Mouse (Mus musculus): ENCODE results near the gene Palld. TPM values are rescaled to one million over a fixed set of nuclear protein-coding genes. Genes with fewer than 3 reads are reported as not detected.
A peak's percentile ranks its signal among the peaks of the same experiment; 100 is the strongest.

Gene Palld
- total RNA-seq (2021), result 10 to 100 TPM; 66.8 to 71.5 TPM
- long read RNA-seq, experiment 1, full-length matches to known transcripts, result 13 of 77 reads
- long read RNA-seq, experiment 1, partial matches to known transcripts, result 25 of 77 reads
- long read RNA-seq, experiment 1, other reads (novel, unspliced or antisense), result 39 of 77 reads
- long read RNA-seq, experiment 2, full-length matches to known transcripts, result 6 of 62 reads
- long read RNA-seq, experiment 2, partial matches to known transcripts, result 22 of 62 reads
- long read RNA-seq, experiment 2, other reads (novel, unspliced or antisense), result 34 of 62 reads

GRCm38 (mm10) chr8:61902521-61902920, at the start of gene Palld:
Gene Palld (minus strand): TSS chr8:61902690.
- no peak for TF ChIP-seq CTCF (IDR thresholded peaks at IDR 0.05)
- intact Hi-C loops (cut with DNase I), result no loop called here
- Histone ChIP-seq H3K27ac (peak within 1 kb of the TSS; percentile 84), H3K4me3 (peak within 1 kb of the TSS; percentile 74)
- DNase-seq, result peak; percentile 42

- Histone ChIP-seq H3K27ac (no peak overlapping the region), H3K4me3 (no peak overlapping the region)
- no peak for TF ChIP-seq CTCF (IDR thresholded peaks at IDR 0.05)
- intact Hi-C loops (cut with DNase I), result no loop called here
- DNase-seq, result no peak
These were observed 35.1 kb upstream of the Palld start for GRCm38 (mm10) chr8:61937576-61937975.

GRCm38 (mm10) chr8:61933243-61933642, 30.8 kb upstream of the Palld start:
- TF ChIP-seq CTCF (IDR thresholded peaks at IDR 0.05), result no peak
- no peak overlapping the region for H3K4me3 ChIP-seq
- no peak overlapping the region for H3K27ac ChIP-seq
- no peak for DNase-seq
- intact Hi-C loops (cut with DNase I), result no loop called here

- H3K27ac ChIP-seq, result peak within 1 kb of the TSS; percentile 90
- intact Hi-C loops (cut with DNase I), result no loop called here
- H3K4me3 ChIP-seq, result peak within 1 kb of the TSS; percentile 94
- TF ChIP-seq CTCF (IDR thresholded peaks at IDR 0.05), result no peak
- DNase-seq, result peak; percentile 82
These were observed 25.4 kb upstream of the Palld start, which contains the start of gene Ddx60 for GRCm38 (mm10) chr8:61927777-61928494. Gene Ddx60 (plus strand): TSS chr8:61928087.

GRCm38 (mm10) chr8:61924518-61924917, 22.0 kb upstream of the Palld start:
- Histone ChIP-seq H3K4me3 (no peak overlapping the region), H3K27ac (no peak overlapping the region)
- DNase-seq, result no peak
- TF ChIP-seq CTCF (IDR thresholded peaks at IDR 0.05), result no peak
- intact Hi-C loops (cut with DNase I), result no loop called here

GRCm38 (mm10) chr8:61921454-61922054, 19.1 kb upstream of the Palld start:
- no peak for TF ChIP-seq CTCF (IDR thresholded peaks at IDR 0.05)
- Histone ChIP-seq H3K4me3 (peak overlapping the region; percentile 30), H3K27ac (peak overlapping the region; percentile 2; the same call in 1 of the 2 replicates)
- intact Hi-C loops (cut with DNase I), result no loop called here
- no peak for DNase-seq

GRCm38 (mm10) chr8:61920389-61920788, 17.9 kb upstream of the Palld start:
- no peak overlapping the region for H3K27ac ChIP-seq
- DNase-seq, result no peak
- intact Hi-C loops (cut with DNase I), result no loop called here
- TF ChIP-seq CTCF (IDR thresholded peaks at IDR 0.05), result no peak
- H3K4me3 ChIP-seq, result no peak overlapping the region

- intact Hi-C loops (cut with DNase I), result no loop called here
These were observed 16.8 kb upstream of the Palld start for GRCm38 (mm10) chr8:61919145-61919788.

GRCm38 (mm10) chr8:61917287-61917686, 14.8 kb upstream of the Palld start:
- Histone ChIP-seq H3K27ac (no peak overlapping the region), H3K4me3 (no peak overlapping the region)
- intact Hi-C loops (cut with DNase I), result no loop called here
- no peak for DNase-seq
- TF ChIP-seq CTCF (IDR thresholded peaks at IDR 0.05), result no peak

More at GRCm38 (mm10) chr8:61919145-61919788, 16.8 kb upstream of the Palld start:
- Histone ChIP-seq H3K4me3 (no peak overlapping the region), H3K27ac (no peak overlapping the region)
- no peak for TF ChIP-seq CTCF (IDR thresholded peaks at IDR 0.05)
- no peak for DNase-seq

- no peak for TF ChIP-seq CTCF (IDR thresholded peaks at IDR 0.05)
- intact Hi-C loops (cut with DNase I), result no loop called here
- peak overlapping the region; percentile 41; the same call in 1 of the 2 replicates for H3K27ac ChIP-seq
- no peak overlapping the region for H3K4me3 ChIP-seq
- DNase-seq, result no peak
These were observed 11.5 kb upstream of the Palld start for GRCm38 (mm10) chr8:61913957-61914356.

GRCm38 (mm10) chr8:61912817-61913216, 10.3 kb upstream of the Palld start:
- no peak for DNase-seq
- Histone ChIP-seq H3K27ac (no peak overlapping the region), H3K4me3 (no peak overlapping the region)
- TF ChIP-seq CTCF (IDR thresholded peaks at IDR 0.05), result no peak
- intact Hi-C loops (cut with DNase I), result no loop called here

- Histone ChIP-seq H3K4me3 (peak overlapping the region; percentile 48), H3K27ac (peak overlapping the region; percentile 71)
- DNase-seq, result no peak
- no peak for TF ChIP-seq CTCF (IDR thresholded peaks at IDR 0.05)
- intact Hi-C loops (cut with DNase I), result no loop called here
These were observed 6.8 kb upstream of the Palld start for GRCm38 (mm10) chr8:61909313-61909712.

Measured in gastrocnemius, adult 2 months (tissue).